20 mouse cellular contexts compared by ENCODE assay signal in genomic region chr7:143038174-143038931, GRCm38 (mm10). TPM values are rescaled to one million over a fixed set of nuclear protein-coding genes. Genes with fewer than 3 reads are reported as not detected.
A peak's percentile ranks its signal among the peaks of the same experiment; 100 is the strongest.
DNase-seq lines count a peak whose midpoint lies in the region; ATAC-seq and TF ChIP-seq lines count a peak whose summit lies in the region.
"Had no signal": no experiment of that assay in that cellular context is flagged by ENCODE, and none has a peak within 500 bp of the region (broad histone marks: within the 10 kb centered on the region; RNA-seq: fewer than 3 reads in every experiment).

No protein-coding gene starts in this region.

- DNase-seq in midbrain, embryonic 11.5 days (ENCODE audit: low spot score, missing footprints), result peak; percentile 12
- no peak for DNase-seq in midbrain, embryonic 10.5 days (ENCODE audit: low spot score)
- no peak for DNase-seq in G1E (ENCODE audit: low spot score)
- no peak for DNase-seq in heart, embryonic 10.5 days (ENCODE audit: low spot score)
- DNase-seq in gastrocnemius, adult 2 months, result no peak
- DNase-seq in neural tube, embryonic 10.5 days (ENCODE audit: extremely low spot score, low spot score), result no peak
- DNase-seq: adrenal gland, adult 2 months; cerebellum, postnatal 10 days; heart, postnatal 14 days; kidney, adult 9 months; left cerebral cortex, postnatal 4 days; lung, embryonic 14.5 days; right cerebral cortex, postnatal 4 days; thymus, postnatal 25 days had no signal

- no peaks in the 10 kb centered on the region for H3K9me3 ChIP-seq in midbrain, embryonic 11.5 days (ENCODE audit: control insufficient read depth, low read length)
- H3K9me3 ChIP-seq in midbrain, embryonic 10.5 days (replicated peaks), result no peaks in the 10 kb centered on the region
- H3K9me3 ChIP-seq in G1E (replicated peaks), result no peaks in the 10 kb centered on the region
- H3K9me3 ChIP-seq in heart, embryonic 10.5 days, result no peaks in the 10 kb centered on the region
- H3K9me3 ChIP-seq: midbrain, embryonic 13.5 days had no signal

- no peaks in the 10 kb centered on the region for H3K4me1 ChIP-seq in midbrain, embryonic 11.5 days (ENCODE audit: control insufficient read depth, insufficient read depth, low read length)
- no peaks in the 10 kb centered on the region for H3K4me1 ChIP-seq in midbrain, embryonic 10.5 days
- H3K4me1 ChIP-seq in G1E (ENCODE audit: insufficient read depth, low read depth, low read length), result peaks cover 36% of the 10 kb centered on the region
- H3K4me1 ChIP-seq in heart, embryonic 10.5 days, result peaks cover 20% of the 10 kb centered on the region
- H3K4me1 ChIP-seq: midbrain, embryonic 13.5 days had no signal

- no peak overlapping the region for H3K9ac ChIP-seq in midbrain, embryonic 11.5 days (ENCODE audit: low read length)
- H3K9ac ChIP-seq: lung, embryonic 14.5 days; midbrain, embryonic 13.5 days had no signal

- intact Hi-C loops in gastrocnemius, adult 2 months (cut with DNase I), result no loop called here

- WGBS in midbrain, embryonic 11.5 days, result 91% methylated on average over 3 of the region's 3 CpGs
- WGBS in midbrain, embryonic 10.5 days, result 87% methylated on average over 3 of the region's 3 CpGs
- WGBS in heart, embryonic 10.5 days, result 86% methylated on average over 3 of the region's 3 CpGs

- no peak overlapping the region for H3K4me2 ChIP-seq in midbrain, embryonic 11.5 days
- H3K4me2 ChIP-seq: lung, embryonic 14.5 days; midbrain, embryonic 13.5 days had no signal

- H3K27me3 ChIP-seq in midbrain, embryonic 11.5 days (ENCODE audit: control insufficient read depth, insufficient read depth, low read length), result no peaks in the 10 kb centered on the region
- H3K27me3 ChIP-seq in midbrain, embryonic 10.5 days (ENCODE audit: low read depth, poor library complexity, severe bottlenecking), result no peaks in the 10 kb centered on the region
- peaks cover 16% of the 10 kb centered on the region for H3K27me3 ChIP-seq in G1E (ENCODE audit: insufficient read depth, low read length)
- no peaks in the 10 kb centered on the region for H3K27me3 ChIP-seq in heart, embryonic 10.5 days (ENCODE audit: insufficient read depth, poor library complexity, severe bottlenecking)
- H3K27me3 ChIP-seq: midbrain, embryonic 13.5 days had no signal

- no peak for ATAC-seq in midbrain, embryonic 11.5 days (ENCODE audit: low FRiP score)
- peak; percentile 75 for ATAC-seq in G1E (ENCODE audit: extremely low read depth, insufficient number of reproducible peaks, low FRiP score, poor library complexity, severe bottlenecking)
- peak; percentile 85 to 86 for ATAC-seq in hematopoietic stem cell, adult 5-6 weeks (replicated peaks in 1 of 2; ENCODE audit: insufficient read depth in 1 of 2, low FRiP score in 2 of 2, low TSS enrichment in 1 of 2, low read depth in 1 of 2, poor library complexity in 2 of 2, severe bottlenecking in 2 of 2)
- ATAC-seq in neutrophil, adult 5-6 weeks (ENCODE audit: extremely low read depth, insufficient number of reproducible peaks, low FRiP score, poor library complexity, severe bottlenecking), result peak; percentile 81
- ATAC-seq: forebrain, embryonic 14.5 days; hindbrain, postnatal 0 days; midbrain, embryonic 13.5 days had no signal

- no peak for TF ChIP-seq CTCF in G1E (IDR thresholded peaks at IDR 0.05; ENCODE audit: low read depth, low read length)
- no peak for TF ChIP-seq CTCF in gastrocnemius, adult 2 months (IDR thresholded peaks at IDR 0.05)

- H3K27ac ChIP-seq in midbrain, embryonic 11.5 days (ENCODE audit: low read depth, low read length), result no peak overlapping the region
- H3K27ac ChIP-seq in midbrain, embryonic 10.5 days (replicated peaks), result no peak overlapping the region
- no peak overlapping the region for H3K27ac ChIP-seq in heart, embryonic 10.5 days
- no peak overlapping the region for H3K27ac ChIP-seq in gastrocnemius, adult 2 months
- H3K27ac ChIP-seq: hindbrain, postnatal 0 days; midbrain, embryonic 13.5 days; stomach, postnatal 0 days had no signal

- no peak overlapping the region for H3K4me3 ChIP-seq in midbrain, embryonic 11.5 days (ENCODE audit: low read depth, low read length)
- no peak overlapping the region for H3K4me3 ChIP-seq in midbrain, embryonic 10.5 days
- no peak overlapping the region for H3K4me3 ChIP-seq in G1E (ENCODE audit: low read depth, low read length)
- H3K4me3 ChIP-seq in heart, embryonic 10.5 days, result no peak overlapping the region
- no peak overlapping the region for H3K4me3 ChIP-seq in gastrocnemius, adult 2 months
- H3K4me3 ChIP-seq: midbrain, embryonic 13.5 days had no signal

- H3K36me3 ChIP-seq in midbrain, embryonic 11.5 days (ENCODE audit: control insufficient read depth, insufficient read depth, low read length), result no peaks in the 10 kb centered on the region
- 0 out of 2 replicates have a peak, but pooled peaks cover 3% of the 10 kb centered on the region for H3K36me3 ChIP-seq in midbrain, embryonic 10.5 days
- H3K36me3 ChIP-seq in G1E (replicated peaks), result no peaks in the 10 kb centered on the region
- peaks cover 9% of the 10 kb centered on the region; the same call in 1 of the 2 replicates for H3K36me3 ChIP-seq in heart, embryonic 10.5 days

RNA-seq across cellular contexts. Expression of gene Cd81, which starts 14.2 kb away (rescaled TPM):
- 256 and 276 TPM in 2 replicates for polyA plus RNA-seq in midbrain, embryonic 11.5 days (2014; fragmentation: Nextera tagmentation; extraction: Ambion mirVana)
- 267 and 279 TPM in 2 replicates for polyA plus RNA-seq in midbrain, embryonic 10.5 days (2016; fragmentation: Nextera tagmentation; extraction: Ambion mirVana)
- total RNA-seq in G1E (2014; fragmentation: Nextera tagmentation) (166 and 192 TPM in 2 replicates), G1E (2017) (185 and 191 TPM in 2 replicates)
- polyA plus RNA-seq in G1E (2012), result 152 and 187 TPM in 2 replicates
- total RNA-seq in hematopoietic stem cell, adult 5-6 weeks (2017), result 257 and 341 TPM in 2 replicates
- 133 and 141 TPM in 2 replicates for total RNA-seq in neutrophil, adult 5-6 weeks (2017)
- 472 and 583 TPM in 2 replicates for polyA plus RNA-seq in heart, embryonic 10.5 days (2016; fragmentation: Nextera tagmentation; extraction: Ambion mirVana)
- total RNA-seq in gastrocnemius, adult 2 months (2021), result 100 to 1,000 TPM; 100 to 129 TPM

RNA-seq across cellular contexts. Expression of gene Tssc4, which starts 30.7 kb away (rescaled TPM):
- polyA plus RNA-seq in midbrain, embryonic 11.5 days (2014; fragmentation: Nextera tagmentation; extraction: Ambion mirVana), result 61.1 and 63.8 TPM in 2 replicates
- 136 and 142 TPM in 2 replicates for polyA plus RNA-seq in midbrain, embryonic 10.5 days (2016; fragmentation: Nextera tagmentation; extraction: Ambion mirVana)
- 13.4 and 18.8 TPM in 2 replicates for total RNA-seq in G1E (2014; fragmentation: Nextera tagmentation)
- total RNA-seq in G1E (2017), result 25.0 and 36.3 TPM in 2 replicates
- polyA plus RNA-seq in G1E (2012), result 207 and 271 TPM in 2 replicates
- 27.2 and 28.4 TPM in 2 replicates for total RNA-seq in hematopoietic stem cell, adult 5-6 weeks (2017)
- total RNA-seq in neutrophil, adult 5-6 weeks (2017), result 11.7 and 11.9 TPM in 2 replicates
- polyA plus RNA-seq in heart, embryonic 10.5 days (2016; fragmentation: Nextera tagmentation; extraction: Ambion mirVana), result 78.0 and 99.5 TPM in 2 replicates
- total RNA-seq in gastrocnemius, adult 2 months (2021), result 1 to 10 TPM; 6.6 to 8.2 TPM

RNA-seq across cellular contexts. Expression of gene Tspan32, which starts 33.5 kb away (rescaled TPM):
- 5.0 and 6.2 TPM in 2 replicates for polyA plus RNA-seq in midbrain, embryonic 11.5 days (2014; fragmentation: Nextera tagmentation; extraction: Ambion mirVana)
- polyA plus RNA-seq in midbrain, embryonic 10.5 days (2016; fragmentation: Nextera tagmentation; extraction: Ambion mirVana), result 4.7 and 6.0 TPM in 2 replicates
- 104 and 119 TPM in 2 replicates for total RNA-seq in G1E (2014; fragmentation: Nextera tagmentation)
- 247 and 297 TPM in 2 replicates for total RNA-seq in G1E (2017)
- 57.5 and 59.3 TPM in 2 replicates for polyA plus RNA-seq in G1E (2012)
- total RNA-seq in hematopoietic stem cell, adult 5-6 weeks (2017), result 102 and 164 TPM in 2 replicates
- total RNA-seq in neutrophil, adult 5-6 weeks (2017), result 124 and 132 TPM in 2 replicates
- 19.3 and 21.1 TPM in 2 replicates for polyA plus RNA-seq in heart, embryonic 10.5 days (2016; fragmentation: Nextera tagmentation; extraction: Ambion mirVana)
- total RNA-seq in gastrocnemius, adult 2 months (2021), result under 1 TPM; 0.23 to 0.39 TPM
- total RNA-seq: left cerebral cortex, postnatal 4 days had no signal

RNA-seq across cellular contexts. Expression of gene Trpm5, which starts 56.1 kb away (rescaled TPM):
- polyA plus RNA-seq in midbrain, embryonic 11.5 days (2014; fragmentation: Nextera tagmentation; extraction: Ambion mirVana), result 0.57 and 0.70 TPM in 2 replicates
- polyA plus RNA-seq in midbrain, embryonic 10.5 days (2016; fragmentation: Nextera tagmentation; extraction: Ambion mirVana), result 0.62 and 0.93 TPM in 2 replicates
- total RNA-seq in G1E (2014; fragmentation: Nextera tagmentation) (not detected in 2 replicates), G1E (2017) (0.12 and 0.33 TPM in 2 replicates)
- not detected in 2 replicates for polyA plus RNA-seq in G1E (2012)
- total RNA-seq in hematopoietic stem cell, adult 5-6 weeks (2017), result 0.13 and 0.30 TPM in 2 replicates
- not detected in 2 replicates for total RNA-seq in neutrophil, adult 5-6 weeks (2017)
- 1.1 and 1.5 TPM in 2 replicates for polyA plus RNA-seq in heart, embryonic 10.5 days (2016; fragmentation: Nextera tagmentation; extraction: Ambion mirVana)
- total RNA-seq in gastrocnemius, adult 2 months (2021), result not detected

Comparison
In these comparisons a context has a peak if more than half of its experiments do, and no peak if none do; other contexts are left out.
1. RNA of gene Tspan32, which starts 33.5 kb away (total RNA-seq): 104 to 297 TPM in G1E, 124 to 132 TPM in neutrophil, adult 5-6 weeks and 102 to 164 TPM in hematopoietic stem cell, adult 5-6 weeks; 0.23 to 0.39 TPM in gastrocnemius, adult 2 months; every median in the first group is over 10 times any median in the second.